Mouse (Mus musculus): ENCODE results near the gene Coq8a.

DNA sequence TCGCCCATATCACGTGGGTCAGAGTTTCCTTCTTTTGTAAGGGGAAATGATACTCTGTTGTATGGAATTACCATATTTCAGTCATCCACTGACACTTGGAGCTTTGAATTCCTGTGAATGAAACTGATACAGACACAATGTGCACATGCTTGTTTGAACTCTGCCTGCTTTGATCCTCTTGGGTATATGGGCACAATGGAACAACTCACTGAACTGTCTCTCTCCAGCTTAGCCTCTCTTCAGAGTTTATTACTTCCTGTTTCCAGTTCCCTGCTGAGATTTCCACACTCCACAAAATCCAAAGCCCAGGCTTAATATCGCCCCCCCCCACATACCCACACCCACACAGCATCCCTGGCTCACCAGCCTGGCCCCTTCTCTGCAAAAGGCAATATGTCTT lies 32.3 kb upstream of the Coq8a start:
- TF ChIP-seq CTCF (IDR thresholded peaks at IDR 0.05; ENCODE audit: low read depth, low read length) (no peak), POLR2A (IDR thresholded peaks at IDR 0.05; ENCODE audit: borderline replicate concordance, low read depth, low read length) (no peak)
